Mouse (Mus musculus) small intestine, adult 2 months (tissue): ENCODE measurements around the gene Gfod2.

Experiments
- CTCF ChIP-seq: fragments of 200-500 bp; IDR thresholded peaks from 2 replicates; pipeline ENCODE4 v1.5.1; 2012; ENCODE audit warnings: low read depth, mild to moderate bottlenecking, control low read depth, inconsistent platforms, low read length, moderate library complexity, mixed read lengths; ENCODE audit not compliant: insufficient replicate concordance, insufficient read length; ENCODE audit errors: extremely low read depth
- POLR2A ChIP-seq: fragments of 200-500 bp; IDR thresholded peaks from 2 replicates; pipeline ENCODE4 v1.6.1; 2012; ENCODE audit warnings: low read depth, mild to moderate bottlenecking, control low read depth, inconsistent platforms, low read length, moderate library complexity

- TF ChIP-seq POLR2A (0 out of 2 replicates have a peak, but pooled peaks have one; percentile 17), CTCF (peak; percentile 70; the same call in 1 of the 2 replicates)
Observed at GRCm38 (mm10) chr8:105770609-105771008, 12.1 kb upstream of the Gfod2 start.
